Mouse (Mus musculus): ENCODE results near the gene Sult2a6. TPM values are rescaled to one million over a fixed set of nuclear protein-coding genes. Genes with fewer than 3 reads are reported as not detected.

Gene Sult2a6
- not detected in 2 replicates for polyA plus RNA-seq (2015; fragmentation: Nextera tagmentation; extraction: Ambion mirVana)

- Histone ChIP-seq H3K4me3 (replicated peaks) (no peak within 1 kb of the TSS), H3K4me2 (no peak within 1 kb of the TSS), H3K9ac (no peak within 1 kb of the TSS), H3K27me3 (no peaks in the 10 kb centered on the region), H3K27ac (no peak within 1 kb of the TSS), H3K4me1 (no peaks in the 10 kb centered on the region), H3K9me3 (replicated peaks) (no peaks in the 10 kb centered on the region; the same call in 1 of the 2 replicates), H3K36me3 (no peaks in the 10 kb centered on the region)
- 81% methylated on average over 2 of the region's 2 CpGs for WGBS
- no peak for ATAC-seq (replicated peaks; ENCODE audit: low FRiP score)
Measured at GRCm38 (mm10) chr7:14254770-14255169, at the start of gene Sult2a6. Sult2a6 (minus strand) TSS chr7:14254870.

- 0 out of 2 replicates have a peak, but pooled peaks cover 5% of the 10 kb centered on the region for H3K9me3 ChIP-seq (replicated peaks)
- H3K36me3 ChIP-seq: no peaks in the 10 kb centered on the region
- H3K9ac ChIP-seq: no peak overlapping the region
- no peak overlapping the region for H3K4me2 ChIP-seq
- H3K4me1 ChIP-seq: no peaks in the 10 kb centered on the region
- no peak overlapping the region for H3K27ac ChIP-seq
- H3K27me3 ChIP-seq: no peaks in the 10 kb centered on the region
- no peak for ATAC-seq (replicated peaks; ENCODE audit: low FRiP score)
- H3K4me3 ChIP-seq (replicated peaks): no peak overlapping the region
Measured at GRCm38 (mm10) chr7:14215231-14215630, 39.4 kb downstream of the Sult2a6 start.

GRCm38 (mm10) chr7:14203417-14203816, 51.3 kb downstream of the Sult2a6 start:
- Histone ChIP-seq H3K4me2 (no peak overlapping the region), H3K4me3 (replicated peaks) (no peak overlapping the region), H3K9me3 (replicated peaks) (peaks cover 10% of the 10 kb centered on the region; the same call in 1 of the 2 replicates), H3K9ac (no peak overlapping the region), H3K27ac (no peak overlapping the region), H3K4me1 (no peaks in the 10 kb centered on the region), H3K36me3 (no peaks in the 10 kb centered on the region), H3K27me3 (no peaks in the 10 kb centered on the region)
- no peak for ATAC-seq (replicated peaks; ENCODE audit: low FRiP score)
- 64% methylated on average over 2 of the region's 2 CpGs for WGBS

- H3K9ac ChIP-seq: no peak overlapping the region
- H3K9me3 ChIP-seq (replicated peaks): 0 out of 2 replicates have a peak, but pooled peaks cover 2% of the 10 kb centered on the region
- no peak overlapping the region for H3K4me2 ChIP-seq
- ATAC-seq (replicated peaks; ENCODE audit: low FRiP score): no peak
- no peaks in the 10 kb centered on the region for H3K27me3 ChIP-seq
- no peaks in the 10 kb centered on the region for H3K36me3 ChIP-seq
- H3K4me1 ChIP-seq: no peaks in the 10 kb centered on the region
- no peak overlapping the region for H3K4me3 ChIP-seq (replicated peaks)
- no peak overlapping the region for H3K27ac ChIP-seq
Measured at GRCm38 (mm10) chr7:14202487-14202886, 52.2 kb downstream of the Sult2a6 start.

Other genes with a start within 250 kb of the Sult2a6 start
- not detected in 2 replicates for gene Sult2a3, start 131.8 kb downstream of the Sult2a6 start, polyA plus RNA-seq (2015; fragmentation: Nextera tagmentation; extraction: Ambion mirVana)
- not detected in 2 replicates for gene Obox8, start 78.7 kb upstream of the Sult2a6 start, polyA plus RNA-seq (2015; fragmentation: Nextera tagmentation; extraction: Ambion mirVana)
- 0.06 TPM in 1 of 2 replicates, not detected in the other for gene Sult2a8, start 191.9 kb upstream of the Sult2a6 start, polyA plus RNA-seq (2015; fragmentation: Nextera tagmentation; extraction: Ambion mirVana)
- gene Sult2a7, start 239.4 kb upstream of the Sult2a6 start, polyA plus RNA-seq (2015; fragmentation: Nextera tagmentation; extraction: Ambion mirVana): not detected in 2 replicates

All from kidney, embryonic 15.5 days (tissue).